Mouse (Mus musculus) urinary bladder, postnatal 10 days (tissue): ENCODE data around the gene Tns1.

Source experiments
- DNase-seq: peaks from one replicate; pipeline ENCODE4 v3.0.0; 2022; ENCODE audit warnings: low spot score

The Tns1 gene

GRCm38 (mm10) chr1:73991226-73991625 is 133.0 kb downstream of the Tns1 start:
- no peak for DNase-seq

GRCm38 (mm10) chr1:73990024-73990423 is 134.2 kb downstream of the Tns1 start:
- no peak for DNase-seq

DNA sequence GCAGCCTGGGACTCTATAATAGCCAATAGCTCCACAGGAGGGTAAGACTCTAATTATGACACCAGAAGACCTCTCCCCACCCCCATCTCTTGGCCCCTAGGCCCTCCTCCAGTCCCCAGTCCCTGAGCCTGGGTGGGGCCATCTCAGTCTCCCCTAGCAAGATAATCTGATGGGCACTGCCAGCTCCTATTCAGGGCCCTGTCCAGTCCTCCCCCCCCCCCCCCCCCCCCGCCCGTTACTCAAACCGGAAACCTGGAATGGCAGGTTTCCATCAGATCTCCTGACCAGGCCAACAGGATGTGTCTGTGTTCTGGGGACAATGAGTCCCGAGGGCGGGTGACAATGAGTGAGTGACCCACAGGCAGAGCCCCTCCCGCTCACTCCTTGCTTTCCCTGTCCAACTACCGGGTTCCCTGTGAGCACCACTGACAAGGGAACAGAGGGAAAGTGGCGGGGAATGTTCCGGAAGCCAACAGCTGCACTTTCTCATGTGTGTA is 136.5 kb downstream of the Tns1 start:
- DNase-seq = no peak

DNA sequence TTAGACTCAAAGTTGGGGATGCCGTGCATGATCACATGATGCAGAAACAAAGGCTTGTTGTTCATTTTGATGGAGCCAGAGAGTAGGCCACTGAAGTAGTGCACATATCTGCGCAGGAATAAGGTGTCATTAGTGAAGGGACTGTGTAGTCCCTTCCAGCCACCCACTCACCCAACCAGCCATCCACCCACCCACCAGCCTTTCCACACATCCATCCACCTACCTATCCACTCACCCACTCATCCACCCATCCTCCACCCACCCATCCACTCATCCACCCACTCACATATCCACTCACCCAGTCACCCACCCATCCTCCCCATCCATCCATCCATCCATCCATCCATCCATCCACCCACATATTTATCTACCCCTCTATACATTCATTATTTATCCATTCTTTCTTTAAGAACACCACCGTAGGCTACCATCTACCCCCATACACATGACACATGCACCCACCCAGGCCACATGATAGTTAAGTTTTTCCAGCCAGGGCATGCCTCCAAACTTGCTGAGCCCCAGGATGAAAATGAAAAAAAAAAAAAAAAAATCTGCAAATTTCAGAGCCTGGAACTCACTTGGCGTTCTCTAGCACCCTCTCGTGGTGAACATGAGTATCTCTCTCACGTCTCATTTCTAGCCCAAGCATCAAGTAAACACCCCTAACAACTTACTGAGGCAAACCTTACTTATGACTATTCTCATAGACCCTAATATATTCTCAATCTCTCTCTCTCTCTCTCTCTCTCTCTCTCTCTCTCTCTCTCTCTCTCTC is 137.8 kb downstream of the Tns1 start:
- no peak for DNase-seq

DNA sequence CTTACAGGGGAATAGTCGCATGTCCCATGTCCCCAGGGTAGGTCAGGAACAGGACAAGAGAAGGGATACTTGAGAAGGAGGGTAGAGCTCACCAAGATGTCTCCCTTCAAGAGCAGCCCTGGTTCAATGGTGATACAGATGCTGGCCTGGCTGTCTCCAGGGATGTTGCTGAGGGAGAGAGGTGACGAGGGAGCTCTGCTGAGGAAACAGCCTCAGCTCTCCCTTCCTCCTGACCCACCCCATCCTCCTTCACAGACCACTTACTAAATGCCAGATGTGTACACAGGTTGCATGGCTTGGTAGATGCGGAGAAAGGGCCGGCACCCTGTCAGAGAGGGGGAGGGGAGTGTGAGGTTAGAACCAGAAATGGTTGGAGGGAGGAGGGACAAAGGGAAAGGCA is 138.6 kb downstream of the Tns1 start:
- no peak for DNase-seq

- DNase-seq = no peak
Observed at GRCm38 (mm10) chr1:73979214-73979613, 145.0 kb downstream of the Tns1 start.

DNA sequence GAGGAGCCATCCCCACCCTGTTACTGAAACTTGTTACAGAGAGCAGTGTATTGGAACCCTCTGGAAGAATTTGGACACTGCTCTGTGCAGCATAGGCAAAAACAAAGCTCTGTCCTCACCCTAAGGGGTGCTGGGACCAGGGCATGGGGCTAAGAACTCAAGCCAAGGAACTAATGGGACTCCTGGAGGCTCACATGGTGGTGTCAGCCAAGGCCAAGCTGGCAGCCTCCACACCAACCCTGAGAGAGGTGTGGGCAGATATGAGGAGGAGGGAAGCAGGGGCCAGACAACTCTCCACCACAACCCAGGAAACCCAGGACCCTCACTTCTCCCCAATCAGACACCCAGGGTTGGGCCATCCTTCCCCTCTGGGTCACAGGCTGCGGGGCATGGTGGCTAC is 145.7 kb downstream of the Tns1 start:
- no peak for DNase-seq

DNA sequence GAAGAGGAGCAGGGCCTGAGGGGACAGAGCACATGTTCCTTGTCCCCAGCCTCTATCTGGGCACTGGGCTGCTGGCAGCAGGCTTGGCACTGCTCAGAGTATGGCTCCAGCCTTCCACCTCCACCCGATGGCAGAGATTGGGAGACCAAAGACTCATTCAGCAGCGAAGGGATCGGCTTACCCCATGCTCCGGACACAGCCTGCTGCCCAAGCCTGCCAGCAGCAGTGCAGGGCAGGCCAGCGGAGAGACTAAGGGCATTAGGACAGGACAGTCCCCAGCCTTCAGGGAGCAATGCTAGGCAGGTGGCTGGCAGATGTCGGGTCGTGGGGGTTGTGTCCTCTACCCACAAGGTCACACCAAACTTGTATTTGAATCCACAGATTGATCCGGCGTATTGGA is 150.3 kb downstream of the Tns1 start:
- no peak for DNase-seq

- no peak for DNase-seq
Observed at GRCm38 (mm10) chr1:73972726-73973125, 151.5 kb downstream of the Tns1 start.

DNA sequence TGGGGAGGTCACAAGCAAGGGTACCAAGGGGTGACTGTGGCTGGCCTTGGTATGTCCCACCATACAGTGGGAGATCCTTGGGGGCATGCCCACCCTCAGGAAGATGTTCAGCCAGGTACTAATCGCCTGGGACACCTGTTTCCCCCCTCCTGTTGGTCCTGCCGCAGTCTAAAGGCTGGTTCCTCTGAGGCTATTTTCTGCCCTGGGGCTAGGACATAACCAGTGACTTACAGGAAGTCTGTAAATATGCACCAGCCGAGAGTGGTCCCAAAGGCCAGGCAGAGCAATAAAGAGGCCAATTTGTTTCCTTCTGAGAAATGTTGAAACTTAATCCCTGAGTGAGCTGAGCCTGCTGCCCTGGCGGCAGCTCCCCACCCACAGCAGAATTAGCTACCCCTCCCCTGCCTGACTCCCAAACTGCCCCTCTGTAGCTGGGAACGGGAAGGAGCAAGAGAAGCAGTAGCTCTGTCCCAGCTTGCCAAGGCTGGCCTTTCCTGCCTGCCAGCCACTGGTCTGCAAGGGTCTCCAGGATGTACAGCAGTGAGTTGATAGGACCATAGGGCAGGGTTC is 154.0 kb downstream of the Tns1 start:
- DNase-seq = no peak

- DNase-seq = no peak
Observed at GRCm38 (mm10) chr1:73968712-73969511, 155.3 kb downstream of the Tns1 start.

GRCm38 (mm10) chr1:73966411-73967238 is 157.6 kb downstream of the Tns1 start:
- DNase-seq = no peak

DNA sequence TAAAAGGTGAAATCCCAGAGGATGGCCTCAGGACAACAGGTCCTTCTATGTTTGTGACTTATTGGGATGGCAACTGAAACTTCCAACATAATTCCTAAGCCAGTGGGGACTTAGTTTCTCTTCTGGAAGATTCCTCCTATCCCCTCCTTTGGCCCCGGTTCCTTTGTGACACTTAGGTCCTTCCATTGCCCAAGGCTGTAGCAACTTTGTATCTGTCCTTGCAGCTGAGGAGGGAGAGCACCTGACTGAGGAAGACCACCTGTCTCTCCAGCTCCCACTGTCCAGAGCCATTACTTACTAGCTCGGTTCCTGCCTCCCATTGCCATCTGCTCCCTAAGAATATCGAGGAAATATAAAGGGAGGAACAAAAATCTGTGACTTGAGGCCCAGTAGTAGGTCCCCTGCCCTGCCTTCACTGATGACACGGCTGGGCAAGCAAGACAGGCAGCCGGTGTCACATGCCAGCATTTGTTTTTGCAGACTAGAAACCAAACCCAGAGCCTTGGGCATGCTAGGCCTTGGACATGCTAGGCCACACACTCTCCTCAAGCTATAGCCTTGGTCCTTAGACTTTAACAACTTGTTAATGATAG is 160.0 kb downstream of the Tns1 start:
- no peak for DNase-seq

- no peak for DNase-seq
Observed at GRCm38 (mm10) chr1:73963626-73964025, 160.6 kb downstream of the Tns1 start.

GRCm38 (mm10) chr1:73962668-73963371 is 161.4 kb downstream of the Tns1 start:
- DNase-seq = no peak

DNA sequence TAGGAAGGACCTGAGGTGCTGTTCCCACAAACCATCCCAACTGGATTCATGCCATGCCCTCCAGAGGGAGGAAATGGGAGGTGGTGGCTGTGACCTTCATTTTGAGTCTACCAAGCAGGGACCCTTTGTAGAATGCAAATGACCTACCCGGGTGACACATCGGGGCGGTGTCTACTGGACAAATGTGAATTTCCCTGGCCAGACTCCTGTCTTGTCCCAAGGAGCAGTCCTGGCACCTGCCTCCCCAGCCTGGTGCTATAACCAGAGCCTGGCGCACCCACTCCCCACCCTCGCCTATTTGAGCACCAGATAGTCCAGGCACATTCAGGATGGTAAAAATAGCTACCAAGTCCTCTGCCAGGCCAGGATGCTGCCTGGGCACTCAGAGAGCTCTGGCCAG is 162.2 kb downstream of the Tns1 start:
- DNase-seq = no peak

- DNase-seq = no peak
Observed at GRCm38 (mm10) chr1:73959758-73960157, 164.5 kb downstream of the Tns1 start.

- no peak for DNase-seq
Observed at GRCm38 (mm10) chr1:73959344-73959743, 164.9 kb downstream of the Tns1 start.

GRCm38 (mm10) chr1:73958210-73958983 is 165.9 kb downstream of the Tns1 start:
- no peak for DNase-seq

GRCm38 (mm10) chr1:73957428-73957827 is 166.8 kb downstream of the Tns1 start:
- no peak for DNase-seq
